Mouse (Mus musculus): ENCODE results near the gene Tgfbr1. TPM values are rescaled to one million over a fixed set of nuclear protein-coding genes. Genes with fewer than 3 reads are reported as not detected.
A peak's percentile ranks its signal among the peaks of the same experiment; 100 is the strongest.
"Not testable (repeated sequence)": the region's sequence is repeated elsewhere in the genome, so short reads cannot be mapped to it uniquely, and the experiment has no call there.

The Tgfbr1 gene
- polyA plus RNA-seq, 1 experiment from 2014 or later: 51.9 TPM

DNA sequence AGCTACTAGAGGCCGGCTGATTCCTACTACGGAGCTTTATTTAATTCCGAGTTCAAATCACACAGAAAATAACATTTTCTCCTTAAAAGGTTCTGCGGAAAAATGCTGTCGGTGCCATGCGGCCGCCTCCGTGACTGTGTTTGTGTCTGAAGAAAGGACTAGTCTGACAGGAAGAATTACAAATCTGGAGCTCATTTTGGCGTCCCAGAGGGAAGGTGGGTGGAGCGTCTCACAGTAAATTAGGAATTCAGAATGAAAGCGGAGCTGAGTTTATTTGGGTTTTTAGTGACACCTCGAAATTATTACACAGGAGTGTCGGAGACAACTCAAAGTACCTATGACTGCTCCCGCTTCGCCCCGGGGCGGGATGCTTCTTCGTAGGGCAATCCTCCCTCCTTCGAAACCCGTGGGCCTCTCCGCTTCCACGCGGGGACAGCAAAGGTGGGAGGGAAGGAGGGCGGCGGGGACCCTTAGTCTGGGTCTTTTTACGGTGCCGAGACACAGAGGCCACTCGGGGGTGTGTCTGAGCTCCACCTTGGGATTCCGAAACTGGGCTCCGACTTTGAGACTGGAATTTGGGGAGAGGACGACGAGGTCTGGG lies 861 bp upstream of the Tgfbr1 start:
- H3K27ac ChIP-seq: peak overlapping the region; percentile 97
- no peaks in the 10 kb centered on the region for H3K36me3 ChIP-seq
- 3% methylated on average over 32 of the region's 32 CpGs for WGBS
- peak; percentile 77 for DNase-seq (ENCODE audit: low spot score)
- peak overlapping the region; percentile 95 for H3K4me3 ChIP-seq
- H3K27me3 ChIP-seq (ENCODE audit: insufficient read depth, poor library complexity, severe bottlenecking): peaks cover 7% of the 10 kb centered on the region; the same call in 1 of the 2 replicates
- no peaks in the 10 kb centered on the region for H3K9me3 ChIP-seq
- peaks cover 16% of the 10 kb centered on the region for H3K4me1 ChIP-seq

DNA sequence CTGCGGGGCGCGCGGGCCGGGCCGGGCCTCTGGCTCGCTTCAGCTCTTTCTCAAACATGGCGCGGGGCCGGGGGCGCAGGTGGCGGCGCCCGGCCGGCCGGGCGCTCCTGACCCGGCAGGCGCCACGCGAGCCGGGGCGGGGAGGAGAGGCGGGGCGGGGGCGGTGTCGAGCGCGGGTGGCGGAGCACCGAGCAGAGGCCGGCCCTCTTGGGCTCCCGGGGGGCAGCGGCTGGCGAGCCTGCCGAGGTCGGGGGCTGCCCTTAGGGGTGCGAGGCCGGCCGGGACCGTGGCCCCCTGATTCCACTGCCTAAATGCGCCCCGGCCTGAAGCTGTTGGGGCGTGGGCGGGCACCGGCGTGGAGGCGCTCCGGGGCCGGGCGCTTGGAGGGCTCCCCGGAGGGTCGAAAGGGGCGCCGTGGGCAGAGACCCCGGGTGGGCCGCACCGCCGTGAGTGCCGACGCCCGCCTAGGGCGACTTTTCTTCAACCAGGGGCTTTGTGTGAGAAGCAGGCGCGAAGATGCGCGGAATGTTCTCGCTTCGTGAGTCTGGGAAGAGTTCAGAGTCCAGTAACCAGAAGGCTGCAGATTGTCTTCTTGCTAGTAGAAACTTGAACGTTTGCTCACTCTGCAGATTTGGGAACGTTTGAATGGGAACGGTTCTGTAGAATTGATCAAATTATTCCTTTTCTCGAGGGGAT lies 542 bp downstream of the Tgfbr1 start:
- no peaks in the 10 kb centered on the region for H3K36me3 ChIP-seq

DNA sequence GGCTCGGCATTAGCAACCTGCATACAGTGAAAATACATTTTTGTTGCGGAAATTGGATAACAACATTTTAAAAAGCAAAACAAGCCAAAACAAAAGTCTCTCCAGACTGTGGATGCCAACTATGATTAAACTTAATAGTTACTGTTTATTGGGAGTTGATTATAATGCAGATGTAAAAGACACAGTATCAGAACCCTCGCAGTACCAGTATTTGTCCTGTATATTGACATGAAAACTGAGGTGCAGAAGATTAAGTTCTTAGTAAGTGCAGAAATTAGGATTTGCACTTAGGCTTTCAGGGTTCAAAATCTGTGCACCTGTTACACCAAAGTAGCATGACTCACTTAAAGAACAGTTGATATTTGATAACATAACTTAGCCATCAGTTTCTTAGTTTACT lies 1.3 kb downstream of the Tgfbr1 start:
- Histone ChIP-seq H3K36me3 (no peaks in the 10 kb centered on the region), H3K9me3 (no peaks in the 10 kb centered on the region), H3K4me1 (peaks cover 16% of the 10 kb centered on the region), H3K27me3 (ENCODE audit: insufficient read depth, poor library complexity, severe bottlenecking) (no peaks in the 10 kb centered on the region), H3K27ac (peak overlapping the region; percentile 97; the same call in 1 of the 2 replicates), H3K4me3 (peak overlapping the region; percentile 95)
- no peak for DNase-seq (ENCODE audit: low spot score)
- WGBS: 50% methylated on average over 3 of the region's 3 CpGs

More for the DNA sequence above, 542 bp downstream of the Tgfbr1 start:
- Histone ChIP-seq H3K27ac (peak overlapping the region; percentile 97), H3K4me1 (peaks cover 16% of the 10 kb centered on the region), H3K9me3 (no peaks in the 10 kb centered on the region), H3K4me3 (peak overlapping the region; percentile 95), H3K27me3 (ENCODE audit: insufficient read depth, poor library complexity, severe bottlenecking) (0 out of 2 replicates have a peak, but pooled peaks cover 2% of the 10 kb centered on the region)
- 2% methylated on average over 65 of the region's 73 CpGs for WGBS
- DNase-seq (ENCODE audit: low spot score): peak; percentile 78

DNA sequence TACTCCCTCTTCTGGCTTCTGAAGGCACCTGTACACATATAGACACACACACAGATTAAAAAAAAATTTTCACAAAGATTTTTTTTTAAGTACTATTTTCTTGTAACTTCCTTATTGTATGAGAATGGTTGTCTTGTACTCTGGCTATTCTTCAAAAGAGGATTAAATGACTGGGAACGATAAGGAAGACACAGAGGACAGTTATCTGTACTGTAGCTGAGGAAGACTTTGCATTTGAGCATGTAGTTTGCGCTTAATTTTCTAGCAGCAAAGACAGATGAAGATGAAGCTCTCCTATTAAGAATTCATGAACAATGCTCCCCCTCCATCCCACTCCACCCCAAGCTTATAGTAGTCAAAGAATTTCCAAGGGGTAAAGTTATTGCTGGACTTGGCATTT lies 9.6 kb downstream of the Tgfbr1 start:
- DNase-seq (ENCODE audit: low spot score): no peak
- H3K27ac ChIP-seq: no peak overlapping the region

DNA sequence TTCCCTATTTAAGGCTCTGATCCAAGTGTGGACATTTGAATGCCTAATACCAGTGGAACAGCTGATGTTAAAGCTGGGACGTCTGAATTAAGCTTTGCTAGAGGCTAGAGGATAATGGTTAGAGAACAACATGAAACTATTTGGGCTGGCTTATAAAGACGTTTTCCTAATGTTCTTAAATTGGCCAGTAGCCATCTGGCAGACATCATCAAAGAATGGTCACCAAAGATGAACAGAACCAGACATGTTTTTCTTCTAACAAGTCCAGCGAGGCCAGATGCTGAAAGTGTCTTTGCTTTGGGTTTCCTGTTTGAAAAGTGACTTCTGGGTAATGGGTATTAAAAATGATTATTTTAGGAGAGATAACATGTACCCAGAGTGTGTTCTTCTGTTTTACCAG lies 10.1 kb downstream of the Tgfbr1 start:
- Histone ChIP-seq H3K9me3 (no peaks in the 10 kb centered on the region), H3K27me3 (ENCODE audit: insufficient read depth, poor library complexity, severe bottlenecking) (no peaks in the 10 kb centered on the region), H3K36me3 (no peaks in the 10 kb centered on the region), H3K4me1 (peaks cover 11% of the 10 kb centered on the region; the same call in 1 of the 2 replicates), H3K4me3 (no peak overlapping the region), H3K27ac (no peak overlapping the region)
- DNase-seq (ENCODE audit: low spot score): no peak
- 63% methylated on average over 3 of the region's 3 CpGs for WGBS

More for the DNA sequence above, 9.6 kb downstream of the Tgfbr1 start:
- Histone ChIP-seq H3K9me3 (no peaks in the 10 kb centered on the region), H3K27me3 (ENCODE audit: insufficient read depth, poor library complexity, severe bottlenecking) (no peaks in the 10 kb centered on the region), H3K4me1 (peaks cover 11% of the 10 kb centered on the region; the same call in 1 of the 2 replicates), H3K4me3 (no peak overlapping the region), H3K36me3 (no peaks in the 10 kb centered on the region)
- 90% methylated on average over 2 of the region's 2 CpGs for WGBS

DNA sequence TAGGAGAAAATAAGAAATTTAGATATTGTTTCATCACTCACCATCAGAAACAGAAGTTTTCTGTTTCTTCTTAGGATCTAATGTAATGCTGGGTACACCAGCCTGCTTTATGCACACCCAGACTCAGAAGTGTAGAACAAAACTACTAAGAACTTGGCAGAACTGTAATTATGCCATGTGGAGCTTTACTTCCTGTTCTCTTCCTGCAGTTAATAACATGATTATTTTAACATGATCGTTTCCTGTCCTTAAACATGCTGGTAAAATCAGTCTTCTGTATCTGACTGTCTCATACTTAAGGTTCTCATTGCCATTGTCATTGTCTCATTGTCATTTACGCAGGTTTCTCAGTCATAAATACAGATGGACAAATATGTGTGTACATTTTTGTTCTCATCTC lies 15.7 kb downstream of the Tgfbr1 start:
- Histone ChIP-seq H3K27ac (no peak overlapping the region), H3K4me1 (no peaks in the 10 kb centered on the region), H3K4me3 (no peak overlapping the region), H3K9me3 (no peaks in the 10 kb centered on the region), H3K27me3 (ENCODE audit: insufficient read depth, poor library complexity, severe bottlenecking) (no peaks in the 10 kb centered on the region), H3K36me3 (no peaks in the 10 kb centered on the region)
- WGBS: 90% methylated on average over 2 of the region's 2 CpGs
- DNase-seq (ENCODE audit: low spot score): no peak

DNA sequence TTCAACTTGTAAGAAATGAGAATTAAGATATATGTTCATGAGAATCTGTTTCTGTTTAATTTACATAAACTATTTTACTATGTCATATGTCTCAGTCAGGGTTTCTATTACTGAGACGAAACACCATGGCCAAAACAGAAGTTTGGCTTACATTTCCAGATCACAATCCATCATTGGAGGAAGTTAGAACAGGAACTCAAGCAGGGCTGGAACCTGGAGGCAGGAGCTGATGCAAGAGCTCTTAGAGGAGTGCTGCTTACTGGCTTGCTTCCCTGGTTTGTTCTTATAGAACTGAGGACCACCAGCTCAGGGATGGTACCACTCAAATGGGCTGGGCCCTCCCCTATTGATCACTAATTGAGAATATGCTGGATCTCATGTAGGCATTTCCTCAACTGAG lies 25.7 kb downstream of the Tgfbr1 start:
- WGBS: 81% methylated on average over 1 of the region's 1 CpGs
- Histone ChIP-seq H3K27me3 (ENCODE audit: insufficient read depth, poor library complexity, severe bottlenecking) (no peaks in the 10 kb centered on the region), H3K4me1 (peaks cover 9% of the 10 kb centered on the region), H3K9me3 (no peaks in the 10 kb centered on the region), H3K36me3 (no peaks in the 10 kb centered on the region), H3K4me3 (no peak overlapping the region), H3K27ac (no peak overlapping the region)
- DNase-seq (ENCODE audit: low spot score): no peak

DNA sequence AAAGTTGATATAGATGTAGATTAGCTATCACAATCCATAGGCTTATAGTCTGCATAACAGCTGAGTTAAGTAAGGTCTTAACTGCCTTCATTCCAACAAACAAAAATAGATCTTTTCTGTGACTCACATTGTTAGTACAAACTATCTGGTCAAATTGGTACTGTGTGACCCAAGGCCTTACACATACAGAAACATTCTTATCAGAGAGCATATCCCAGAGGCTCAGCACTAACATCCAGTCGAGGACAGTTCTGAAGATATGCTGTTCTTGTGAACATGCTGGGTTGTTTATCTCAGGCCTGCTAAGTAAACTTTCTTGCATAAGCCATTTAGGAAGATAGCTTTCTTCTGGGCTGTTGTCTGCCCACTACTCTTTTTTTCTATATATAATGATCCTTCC lies 29.4 kb downstream of the Tgfbr1 start:
- no peak for DNase-seq (ENCODE audit: low spot score)
- H3K9me3 ChIP-seq: no peaks in the 10 kb centered on the region
- H3K36me3 ChIP-seq: peaks cover 23% of the 10 kb centered on the region
- H3K27me3 ChIP-seq (ENCODE audit: insufficient read depth, poor library complexity, severe bottlenecking): no peaks in the 10 kb centered on the region
- no peak overlapping the region for H3K4me3 ChIP-seq
- peaks cover 9% of the 10 kb centered on the region for H3K4me1 ChIP-seq
- H3K27ac ChIP-seq: no peak overlapping the region
- WGBS: 18% methylated on average over 1 of the region's 1 CpGs

DNA sequence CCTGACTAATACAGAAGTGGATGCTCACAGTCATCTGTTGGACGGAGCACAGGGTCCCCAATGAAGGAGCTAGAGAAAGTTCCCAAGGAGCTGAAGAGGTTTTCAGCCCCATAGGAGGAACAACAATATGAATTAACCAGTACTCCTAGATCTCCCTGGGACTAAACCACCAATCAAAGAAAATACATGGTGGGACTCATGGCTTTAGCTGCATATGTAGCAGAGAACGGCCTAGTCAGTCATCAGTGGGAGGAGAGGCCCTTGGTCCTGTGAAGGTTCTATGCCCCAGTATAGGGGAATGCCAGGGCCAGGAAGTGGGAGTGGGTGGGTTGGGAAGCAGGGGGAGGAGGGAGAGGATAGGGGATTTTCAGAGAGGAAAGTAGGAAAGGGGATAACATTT lies 38.9 kb downstream of the Tgfbr1 start:
- H3K4me1 ChIP-seq; H3K27me3 ChIP-seq (ENCODE audit: insufficient read depth, poor library complexity, severe bottlenecking); H3K27ac ChIP-seq; DNase-seq (ENCODE audit: low spot score); H3K4me3 ChIP-seq; H3K9me3 ChIP-seq: not testable (repeated sequence)
- H3K36me3 ChIP-seq: peaks cover 36% of the 10 kb centered on the region
- 93% methylated on average over 2 of the region's 2 CpGs for WGBS

DNA sequence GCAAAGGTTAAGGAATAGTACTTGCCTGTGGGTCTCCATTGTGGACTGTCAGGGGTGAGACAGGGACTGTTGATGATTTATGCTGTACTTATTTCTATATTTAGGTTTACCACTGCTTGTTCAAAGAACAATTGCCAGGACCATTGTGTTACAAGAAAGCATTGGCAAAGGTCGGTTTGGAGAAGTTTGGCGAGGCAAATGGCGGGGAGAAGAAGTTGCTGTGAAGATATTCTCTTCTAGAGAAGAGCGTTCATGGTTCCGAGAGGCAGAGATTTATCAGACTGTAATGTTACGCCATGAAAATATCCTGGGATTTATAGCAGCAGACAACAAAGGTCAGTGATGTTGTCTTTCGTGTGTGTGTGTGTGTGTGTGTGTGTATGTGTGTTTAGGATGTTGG lies 43.2 kb downstream of the Tgfbr1 start:
- no peak overlapping the region for H3K27ac ChIP-seq
- 95% methylated on average over 7 of the region's 7 CpGs for WGBS
- H3K9me3 ChIP-seq: no peaks in the 10 kb centered on the region
- no peak overlapping the region for H3K4me3 ChIP-seq
- H3K27me3 ChIP-seq (ENCODE audit: insufficient read depth, poor library complexity, severe bottlenecking): no peaks in the 10 kb centered on the region
- DNase-seq (ENCODE audit: low spot score): no peak
- peaks cover 58% of the 10 kb centered on the region; the same call in 1 of the 2 replicates for H3K36me3 ChIP-seq
- H3K4me1 ChIP-seq: no peaks in the 10 kb centered on the region

DNA sequence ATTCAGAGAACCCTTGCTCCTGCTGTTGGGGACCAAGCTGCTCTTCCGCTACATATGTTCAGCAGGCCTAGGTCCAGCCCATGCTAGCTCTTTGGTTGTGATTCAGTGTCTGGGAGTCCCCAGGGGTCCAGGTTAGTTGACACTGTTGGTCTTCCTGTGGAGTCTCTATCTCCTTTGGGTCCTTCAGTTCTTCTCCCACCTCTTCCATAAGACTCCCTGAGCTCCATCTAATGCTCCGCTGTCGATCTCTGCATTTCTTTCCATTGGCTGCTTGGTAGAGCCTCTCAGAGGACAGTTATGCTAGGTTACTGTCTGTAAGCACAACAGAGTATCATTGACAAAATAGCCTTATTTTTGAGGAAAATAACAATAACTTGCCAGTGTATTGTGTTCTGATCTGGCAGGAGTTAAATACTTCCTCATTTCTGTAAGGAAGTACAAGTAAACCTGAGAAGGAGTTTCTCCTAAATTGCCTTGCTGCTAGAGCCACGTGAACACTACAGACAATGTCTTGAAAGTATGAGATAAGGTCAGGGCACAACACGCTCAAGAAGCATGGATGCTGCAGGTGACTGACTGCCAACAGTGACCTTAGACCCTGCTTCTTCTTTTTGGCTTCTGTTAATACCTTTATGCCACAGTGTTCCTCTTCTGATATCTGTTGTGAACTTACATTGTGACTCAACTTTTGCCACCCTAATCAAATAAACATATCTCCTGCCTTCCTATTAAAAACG lies 45.1 kb downstream of the Tgfbr1 start:
- H3K4me3 ChIP-seq: no peak overlapping the region
- DNase-seq (ENCODE audit: low spot score): no peak
- peaks cover 54% of the 10 kb centered on the region; the same call in 1 of the 2 replicates for H3K36me3 ChIP-seq
- H3K27me3 ChIP-seq (ENCODE audit: insufficient read depth, poor library complexity, severe bottlenecking): no peaks in the 10 kb centered on the region
- no peak overlapping the region for H3K27ac ChIP-seq
- H3K4me1 ChIP-seq: no peaks in the 10 kb centered on the region; the same call in 1 of the 2 replicates
- no peaks in the 10 kb centered on the region for H3K9me3 ChIP-seq
- WGBS: 85% methylated on average over 6 of the region's 6 CpGs

DNA sequence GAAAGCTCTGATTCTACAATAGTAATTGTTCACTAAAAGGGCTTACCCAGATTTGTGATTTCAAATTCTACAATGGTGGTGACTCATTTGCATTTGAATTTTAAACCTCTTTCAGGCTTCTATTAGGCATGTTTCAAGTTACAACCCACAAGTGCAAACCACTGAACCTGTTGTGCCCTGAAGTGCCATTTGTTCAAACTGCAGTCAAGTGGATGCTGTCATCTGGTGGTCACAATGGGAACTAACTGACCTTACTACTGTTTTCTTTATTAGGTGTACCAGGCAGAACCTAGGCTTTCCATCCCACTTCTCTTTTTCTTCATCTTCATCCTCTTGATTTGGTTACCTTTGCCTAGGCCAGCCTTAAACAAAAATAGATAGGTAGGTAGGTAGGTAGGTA lies 46.8 kb downstream of the Tgfbr1 start:
- Histone ChIP-seq H3K27ac (no peak overlapping the region), H3K9me3 (no peaks in the 10 kb centered on the region), H3K27me3 (ENCODE audit: insufficient read depth, poor library complexity, severe bottlenecking) (no peaks in the 10 kb centered on the region), H3K36me3 (peaks cover 49% of the 10 kb centered on the region; the same call in 1 of the 2 replicates), H3K4me3 (no peak overlapping the region), H3K4me1 (no peaks in the 10 kb centered on the region; the same call in 1 of the 2 replicates)
- no peak for DNase-seq (ENCODE audit: low spot score)

DNA sequence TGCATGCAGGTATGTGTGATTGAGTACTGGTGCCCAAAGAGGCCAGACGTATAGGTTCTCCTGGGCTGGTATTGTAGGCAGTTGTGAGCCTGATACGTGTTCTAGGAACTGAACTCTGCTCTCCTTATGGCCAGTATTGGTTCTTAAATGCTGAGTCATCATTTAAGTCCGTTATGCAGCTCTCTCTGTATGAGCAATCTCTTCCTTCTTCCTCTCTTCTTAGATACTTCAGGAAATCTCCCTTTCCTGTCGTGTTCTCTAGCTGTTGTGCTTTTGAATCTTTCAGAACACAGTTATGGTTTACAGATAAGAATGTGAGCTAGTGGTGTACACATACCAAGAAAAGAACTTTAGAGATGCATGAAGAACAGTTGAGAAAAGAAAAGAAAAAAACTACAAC lies 47.3 kb downstream of the Tgfbr1 start:
- H3K4me3 ChIP-seq: no peak overlapping the region
- H3K27me3 ChIP-seq (ENCODE audit: insufficient read depth, poor library complexity, severe bottlenecking): no peaks in the 10 kb centered on the region
- H3K4me1 ChIP-seq: no peaks in the 10 kb centered on the region; the same call in 1 of the 2 replicates
- no peak for DNase-seq (ENCODE audit: low spot score)
- WGBS: 79% methylated on average over 4 of the region's 4 CpGs
- peaks cover 49% of the 10 kb centered on the region; the same call in 1 of the 2 replicates for H3K36me3 ChIP-seq
- H3K27ac ChIP-seq: no peak overlapping the region
- no peaks in the 10 kb centered on the region for H3K9me3 ChIP-seq
